Mouse (Mus musculus) MN1 (cell line): ENCODE measurements around the gene Gemin6.
"Not testable (repeated sequence)": the region's sequence is repeated elsewhere in the genome, so short reads cannot be mapped to it uniquely, and the experiment has no call there.

Experiments
- DNase-seq: peaks from one replicate; pipeline ENCODE4 v3.0.0-alpha.2; 2016; ENCODE audit warnings: low spot score

Gene Gemin6

DNA sequence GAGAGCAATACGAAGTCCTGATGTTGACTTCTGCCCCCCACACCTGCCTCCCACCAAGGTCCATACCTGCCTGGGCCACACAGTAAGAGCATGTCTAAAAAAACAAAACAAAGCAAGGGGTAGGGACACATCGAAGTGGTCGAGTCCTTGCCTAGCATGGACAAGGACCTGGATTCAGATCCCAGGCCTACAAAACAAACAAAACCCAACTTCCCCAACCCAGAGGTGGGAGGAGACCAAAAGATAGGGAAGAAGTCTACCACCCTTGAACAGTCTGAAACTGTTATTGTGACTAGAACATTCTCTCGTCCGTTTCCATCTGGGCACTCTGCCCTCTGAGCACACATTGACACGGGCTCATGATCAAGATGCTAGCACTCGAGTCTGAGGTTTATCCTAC lies 10.1 kb downstream of the Gemin6 start:
- no peak for DNase-seq

DNA sequence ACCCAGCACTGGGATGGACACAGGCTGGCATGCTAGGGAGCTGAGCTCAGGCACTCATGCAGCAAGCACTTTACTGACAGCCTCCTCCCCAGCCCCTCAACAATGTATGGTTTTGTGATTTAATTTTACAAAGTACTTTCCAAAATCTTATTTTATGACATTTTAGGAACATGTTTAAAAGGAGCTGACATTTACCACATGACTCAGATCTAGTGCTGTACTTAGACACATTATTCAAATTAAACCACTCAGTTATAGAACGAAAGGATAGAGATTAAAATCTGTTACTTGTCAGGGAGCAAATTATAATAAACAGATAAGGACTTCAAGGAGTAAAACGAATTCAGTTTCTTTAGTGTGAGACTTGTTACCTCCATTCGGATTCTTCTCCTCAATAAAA lies 11.2 kb downstream of the Gemin6 start:
- no peak for DNase-seq

DNA sequence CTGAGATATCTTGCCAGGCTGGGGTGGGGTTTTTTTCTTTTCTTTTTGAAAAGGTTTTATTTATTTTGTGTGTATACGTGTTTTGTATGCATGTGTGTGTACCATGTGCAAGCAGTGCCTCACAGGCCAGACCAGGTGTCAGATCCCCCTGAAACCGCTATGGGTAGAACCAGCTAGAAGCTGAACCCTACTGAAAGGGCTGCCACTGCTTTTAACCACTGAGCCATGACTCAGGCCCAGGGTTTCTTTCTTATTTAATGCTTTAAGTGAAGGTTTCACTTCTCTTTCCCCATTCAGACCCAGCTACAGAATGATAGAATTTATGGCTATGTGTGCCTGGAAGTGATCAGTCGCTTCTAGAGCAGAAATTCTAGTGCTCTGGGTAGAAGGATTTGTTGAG lies 12.6 kb downstream of the Gemin6 start:
- DNase-seq, result no peak

DNA sequence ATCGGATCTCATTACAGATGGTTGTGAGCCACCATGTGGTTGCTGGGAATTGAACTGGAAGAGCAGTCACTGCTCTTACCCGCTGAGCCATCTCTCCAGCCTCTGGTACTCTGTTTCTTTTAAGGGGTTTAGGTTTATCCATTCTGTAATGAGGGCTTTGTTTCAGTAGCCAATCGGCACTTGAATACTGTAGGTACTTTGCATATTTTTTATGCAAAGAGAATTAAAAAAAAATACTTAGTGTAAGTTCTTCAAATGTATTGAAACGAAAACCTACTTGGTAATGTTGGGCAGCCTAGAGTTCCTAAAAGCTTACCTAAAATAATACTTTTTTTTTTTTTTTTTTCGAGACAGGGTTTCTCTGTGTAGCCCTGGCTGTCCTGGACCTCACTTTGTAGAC lies 13.2 kb downstream of the Gemin6 start:
- no peak for DNase-seq

DNA sequence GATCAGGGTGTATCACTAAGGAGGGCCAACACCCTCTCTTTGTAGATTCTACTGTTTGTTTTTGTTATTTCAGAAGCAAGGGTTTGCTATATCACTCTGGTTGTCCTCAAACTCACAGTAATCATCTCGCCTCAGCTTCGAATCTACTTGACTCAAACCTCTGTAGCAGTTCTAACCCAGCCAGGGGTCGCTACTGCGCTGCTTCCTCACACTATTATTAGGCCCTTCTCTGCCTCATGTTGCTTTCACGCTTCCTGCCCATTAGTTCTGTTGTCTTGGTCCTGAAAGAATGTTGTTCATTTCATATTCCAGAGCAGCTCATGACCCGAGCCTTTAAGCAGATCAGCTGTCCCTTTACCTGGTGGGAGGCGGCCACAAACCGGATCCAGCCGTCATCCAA lies 17.4 kb downstream of the Gemin6 start:
- DNase-seq, result no peak

DNA sequence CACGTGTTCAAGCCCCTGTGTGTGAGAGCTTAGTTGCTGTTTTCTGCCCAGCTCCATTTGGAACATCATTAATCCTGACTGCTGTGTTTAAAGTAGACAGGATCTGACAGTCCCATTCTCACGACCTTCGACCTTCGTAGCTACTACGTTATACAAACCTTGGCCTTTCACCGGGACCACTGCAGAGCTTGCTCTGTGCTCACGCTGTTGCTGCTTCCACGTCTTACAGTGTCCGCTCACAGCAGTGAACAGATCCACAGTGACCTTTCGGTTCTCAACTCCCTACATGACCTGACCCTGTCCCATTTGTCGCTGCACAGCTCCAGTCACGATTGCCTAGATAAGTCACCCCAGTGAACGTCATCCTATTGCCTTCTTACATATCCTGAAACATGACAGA lies 18.9 kb downstream of the Gemin6 start:
- no peak for DNase-seq

DNA sequence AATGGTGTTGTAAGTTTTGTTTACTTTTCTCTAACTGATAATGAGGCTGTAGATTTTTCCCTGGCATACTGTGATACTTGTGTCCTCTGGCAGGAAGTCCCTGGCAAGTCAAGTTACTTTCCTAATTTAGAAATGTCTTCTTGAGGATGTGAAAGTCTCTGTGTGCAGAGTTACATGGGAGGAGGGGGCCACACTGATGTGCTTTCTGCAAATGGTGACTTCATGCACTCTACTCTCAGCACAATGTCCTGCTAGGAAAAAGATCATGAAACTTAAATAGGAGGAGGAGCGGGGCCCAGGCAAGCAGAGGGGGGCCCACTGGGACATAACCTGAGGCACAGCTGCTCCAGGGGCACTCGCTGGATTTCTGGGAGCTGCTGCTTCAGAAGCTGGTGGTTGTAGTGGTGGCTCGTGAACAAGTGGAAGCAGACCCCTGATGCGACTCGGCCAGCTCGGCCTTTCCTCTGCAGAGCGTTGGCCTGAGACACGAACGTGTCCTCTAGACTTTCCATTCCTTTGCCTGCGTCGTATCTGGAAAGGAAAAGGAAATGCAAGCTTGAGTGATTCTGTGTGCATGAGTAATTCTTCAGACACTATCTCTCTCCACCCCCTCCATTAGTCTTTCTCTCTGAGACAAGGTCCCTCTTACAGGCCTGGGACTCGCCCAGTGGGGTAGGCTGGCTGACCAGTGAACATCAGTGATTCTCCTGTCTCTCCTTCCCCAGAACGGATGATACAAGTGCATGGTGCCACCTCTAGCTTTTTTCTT lies 28.7 kb downstream of the Gemin6 start:
- DNase-seq, result peak; percentile 35

DNA sequence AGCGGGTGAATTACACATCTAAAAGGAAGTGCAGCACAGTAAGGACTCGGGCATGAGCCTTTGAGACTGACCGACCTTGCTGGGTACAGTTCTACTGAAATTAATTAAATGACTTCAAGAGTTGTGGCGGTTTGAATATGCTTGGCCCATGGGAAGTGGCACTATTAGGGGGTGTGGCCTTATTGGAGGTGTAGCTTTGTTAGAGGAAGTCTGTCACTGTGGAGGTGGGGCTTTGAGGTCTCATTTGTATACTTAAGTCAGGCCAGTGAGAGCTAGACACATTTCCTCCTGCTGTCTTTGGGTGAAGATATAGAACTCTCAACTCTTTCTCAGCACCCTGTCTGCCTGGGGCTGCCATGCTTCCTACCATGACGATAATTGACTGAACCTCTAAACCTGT lies 30.2 kb downstream of the Gemin6 start:
- DNase-seq, result no peak

DNA sequence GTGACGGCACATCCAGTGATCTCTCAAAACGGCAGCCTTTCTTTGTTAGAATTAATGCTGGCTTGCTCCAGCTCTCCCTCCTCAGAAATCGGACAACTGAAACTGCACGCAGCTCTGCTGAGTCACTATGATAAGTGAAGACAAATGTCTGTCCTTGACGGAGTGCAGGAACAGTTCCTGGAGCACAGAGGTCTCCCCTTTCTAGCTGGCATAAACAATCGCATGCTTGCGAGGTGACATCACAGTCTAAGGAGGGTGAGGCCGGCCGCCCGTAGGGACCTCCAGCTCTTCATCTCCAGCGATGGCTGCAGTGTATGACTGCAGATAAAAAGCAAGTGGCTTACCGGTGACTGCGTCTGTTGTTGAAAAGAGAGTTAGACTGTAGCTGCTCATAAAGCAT lies 31.0 kb downstream of the Gemin6 start:
- DNase-seq, result peak; percentile 89

DNA sequence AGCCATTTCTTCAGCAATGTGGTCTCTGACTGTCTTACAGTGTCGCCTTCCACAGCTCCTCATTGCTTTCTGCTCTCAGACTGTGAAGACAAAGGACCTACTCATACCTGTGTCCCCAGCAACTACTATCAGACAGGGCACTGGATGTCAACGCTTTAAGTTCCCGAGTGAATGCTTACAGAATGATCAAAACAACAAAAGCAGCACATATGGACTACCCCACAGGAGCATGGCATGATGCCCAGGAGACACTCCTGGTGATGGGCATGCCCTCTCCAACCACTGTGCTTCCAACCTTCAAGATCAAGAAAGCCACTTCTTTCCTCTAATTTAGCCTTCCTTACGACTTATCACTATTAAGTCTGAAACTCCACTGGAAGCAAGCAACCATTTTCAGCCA lies 42.8 kb downstream of the Gemin6 start:
- no peak for DNase-seq

DNA sequence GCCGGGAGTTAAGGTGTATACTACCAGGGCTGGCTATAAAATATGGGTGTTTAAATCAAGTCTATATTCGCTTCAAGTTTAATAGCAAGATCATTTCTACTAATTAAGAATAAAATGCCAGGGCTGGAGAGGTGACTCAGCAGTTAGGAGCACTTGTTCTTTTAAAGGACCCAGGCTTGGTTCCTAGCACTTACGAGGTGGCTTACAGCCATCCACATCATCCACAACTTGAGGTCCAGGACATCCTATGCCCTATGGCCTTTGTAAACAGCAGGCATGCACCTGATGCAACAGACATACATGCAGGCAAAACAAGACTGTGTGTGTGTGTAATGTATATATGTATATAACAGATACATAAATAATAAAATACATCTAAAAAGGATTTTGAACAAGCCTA lies 43.9 kb downstream of the Gemin6 start:
- no peak for DNase-seq

DNA sequence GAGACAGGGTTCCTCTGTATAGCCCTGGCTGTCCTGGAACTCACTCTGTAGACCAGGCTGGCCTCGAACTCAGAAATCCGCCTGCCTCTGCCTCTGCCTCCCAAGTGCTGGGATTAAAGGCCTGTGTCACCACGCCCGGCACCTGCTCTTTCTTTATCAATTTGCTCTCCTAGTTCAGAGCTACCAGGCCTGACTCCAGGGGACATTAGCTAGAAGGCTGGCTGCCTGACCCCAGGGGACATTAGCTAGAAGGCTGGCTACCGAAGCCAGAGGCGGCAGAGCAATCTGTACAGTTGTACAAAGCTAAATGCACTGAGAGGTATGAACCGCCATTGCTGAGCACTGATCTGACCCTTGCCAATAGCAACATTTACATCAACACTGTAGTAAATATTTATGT lies 46.4 kb downstream of the Gemin6 start:
- DNase-seq, result not testable (repeated sequence)
